Mouse (Mus musculus) fibroblast of lung, adult 2 months (primary cell): ENCODE data around the gene Insm1.

Source experiments
- DNase-seq: peaks from one replicate; pipeline ENCODE4 v3.0.0-alpha.2; 2011; ENCODE audit warnings: low read depth

The Insm1 gene

GRCm38 (mm10) chr2:146224141-146224540 lies 2.4 kb downstream of the Insm1 start:
- DNase-seq = no peak

GRCm38 (mm10) chr2:146225818-146226217 lies 4.1 kb downstream of the Insm1 start:
- DNase-seq = no peak

- peak; percentile 21 for DNase-seq
These were observed 4.8 kb downstream of the Insm1 start for GRCm38 (mm10) chr2:146226484-146226883.

- DNase-seq = no peak
These were observed 5.9 kb downstream of the Insm1 start for GRCm38 (mm10) chr2:146227646-146228045.

GRCm38 (mm10) chr2:146228435-146228834 lies 6.7 kb downstream of the Insm1 start:
- no peak for DNase-seq

- DNase-seq = no peak
These were observed 9.8 kb downstream of the Insm1 start for GRCm38 (mm10) chr2:146231485-146231884.

- no peak for DNase-seq
These were observed 17.6 kb downstream of the Insm1 start for GRCm38 (mm10) chr2:146239196-146239747.

- DNase-seq = no peak
These were observed 22.3 kb downstream of the Insm1 start for GRCm38 (mm10) chr2:146244049-146244448.

- DNase-seq = no peak
These were observed 23.7 kb downstream of the Insm1 start for GRCm38 (mm10) chr2:146245401-146245800.

- DNase-seq = no peak
These were observed 24.8 kb downstream of the Insm1 start for GRCm38 (mm10) chr2:146246409-146247075.

- no peak for DNase-seq
These were observed 25.9 kb downstream of the Insm1 start for GRCm38 (mm10) chr2:146247576-146247975.

GRCm38 (mm10) chr2:146249033-146249432 lies 27.3 kb downstream of the Insm1 start:
- no peak for DNase-seq

GRCm38 (mm10) chr2:146250236-146250904 lies 28.6 kb downstream of the Insm1 start:
- DNase-seq = no peak

- DNase-seq = no peak
These were observed 32.7 kb downstream of the Insm1 start for GRCm38 (mm10) chr2:146254387-146254786.

- DNase-seq = no peak
These were observed 33.9 kb downstream of the Insm1 start for GRCm38 (mm10) chr2:146255636-146256035.

GRCm38 (mm10) chr2:146256321-146256875 lies 34.7 kb downstream of the Insm1 start:
- DNase-seq = no peak

- no peak for DNase-seq
These were observed 35.3 kb downstream of the Insm1 start for GRCm38 (mm10) chr2:146257037-146257436.

GRCm38 (mm10) chr2:146257609-146258008 lies 35.9 kb downstream of the Insm1 start:
- DNase-seq = no peak

- DNase-seq = no peak
These were observed 37.2 kb downstream of the Insm1 start for GRCm38 (mm10) chr2:146258736-146259469.

GRCm38 (mm10) chr2:146259787-146260560 lies 38.3 kb downstream of the Insm1 start:
- no peak for DNase-seq

- DNase-seq = no peak
These were observed 39.4 kb downstream of the Insm1 start for GRCm38 (mm10) chr2:146261146-146261545.

GRCm38 (mm10) chr2:146262215-146262614 lies 40.5 kb downstream of the Insm1 start:
- no peak for DNase-seq
